Mouse (Mus musculus): ENCODE measurements around the gene Fas. TPM values are rescaled to one million over a fixed set of nuclear protein-coding genes. Genes with fewer than 3 reads are reported as not detected.

Fas gene
- polyA plus RNA-seq, 1 experiment from 2014 or later, result 5.5 TPM

GRCm38 (mm10) chr19:34256149-34256548, 34.3 kb upstream of the Fas start:
- WGBS, result 76% methylated on average over 5 of the region's 5 CpGs
- ATAC-seq (replicated peaks; ENCODE audit: insufficient number of reproducible peaks, insufficient read depth, low FRiP score, low read depth), result no peak
- Histone ChIP-seq H3K4me1 (replicated peaks) (peaks cover 2% of the 10 kb centered on the region), H3K9ac (no peak overlapping the region), H3K9me3 (replicated peaks) (no peaks in the 10 kb centered on the region), H3K27me3 (no peaks in the 10 kb centered on the region), H3K4me2 (no peak overlapping the region), H3K4me3 (no peak overlapping the region), H3K27ac (no peak overlapping the region), H3K36me3 (no peaks in the 10 kb centered on the region)

- no peaks in the 10 kb centered on the region for H3K27me3 ChIP-seq
- H3K9me3 ChIP-seq (replicated peaks), result no peaks in the 10 kb centered on the region
- H3K27ac ChIP-seq, result no peak overlapping the region
- H3K9ac ChIP-seq, result no peak overlapping the region
- no peak overlapping the region for H3K4me2 ChIP-seq
- no peak for ATAC-seq (replicated peaks; ENCODE audit: insufficient number of reproducible peaks, insufficient read depth, low FRiP score, low read depth)
- H3K36me3 ChIP-seq, result no peaks in the 10 kb centered on the region
- H3K4me1 ChIP-seq (replicated peaks), result peaks cover 2% of the 10 kb centered on the region
- H3K4me3 ChIP-seq, result no peak overlapping the region
- 53% methylated on average over 2 of the region's 2 CpGs for WGBS
These were observed 33.5 kb upstream of the Fas start for GRCm38 (mm10) chr19:34256936-34257335.

- Histone ChIP-seq H3K9ac (no peak overlapping the region), H3K9me3 (replicated peaks) (no peaks in the 10 kb centered on the region), H3K27ac (no peak overlapping the region), H3K4me3 (no peak overlapping the region), H3K36me3 (no peaks in the 10 kb centered on the region), H3K27me3 (no peaks in the 10 kb centered on the region), H3K4me2 (no peak overlapping the region), H3K4me1 (replicated peaks) (no peaks in the 10 kb centered on the region; the same call in none of the 2 replicates)
- no peak for ATAC-seq (replicated peaks; ENCODE audit: insufficient number of reproducible peaks, insufficient read depth, low FRiP score, low read depth)
- 78% methylated on average over 2 of the region's 2 CpGs for WGBS
These were observed 28.0 kb upstream of the Fas start for GRCm38 (mm10) chr19:34262273-34262974.

GRCm38 (mm10) chr19:34265604-34266193, 24.8 kb upstream of the Fas start:
- Histone ChIP-seq H3K4me2 (no peak overlapping the region), H3K4me1 (replicated peaks) (no peaks in the 10 kb centered on the region; the same call in none of the 2 replicates), H3K27ac (peak overlapping the region; percentile 64), H3K27me3 (no peaks in the 10 kb centered on the region), H3K36me3 (no peaks in the 10 kb centered on the region), H3K9me3 (replicated peaks) (no peaks in the 10 kb centered on the region), H3K9ac (no peak overlapping the region), H3K4me3 (no peak overlapping the region)
- WGBS, result 43% methylated on average over 5 of the region's 5 CpGs
- ATAC-seq (replicated peaks; ENCODE audit: insufficient number of reproducible peaks, insufficient read depth, low FRiP score, low read depth), result no peak; the same call in 1 of the 2 replicates

- Histone ChIP-seq H3K4me1 (replicated peaks) (no peaks in the 10 kb centered on the region; the same call in none of the 2 replicates), H3K9ac (no peak overlapping the region), H3K4me2 (no peak overlapping the region), H3K9me3 (replicated peaks) (no peaks in the 10 kb centered on the region), H3K27me3 (no peaks in the 10 kb centered on the region), H3K4me3 (no peak overlapping the region), H3K27ac (no peak overlapping the region), H3K36me3 (no peaks in the 10 kb centered on the region)
- WGBS, result 22% methylated on average over 1 of the region's 1 CpGs
- ATAC-seq (replicated peaks; ENCODE audit: insufficient number of reproducible peaks, insufficient read depth, low FRiP score, low read depth), result no peak
These were observed 21.5 kb upstream of the Fas start for GRCm38 (mm10) chr19:34268991-34269390.

- H3K4me3 ChIP-seq, result no peak overlapping the region
- H3K27ac ChIP-seq, result no peak overlapping the region
- WGBS, result 67% methylated on average over 11 of the region's 11 CpGs
- H3K9ac ChIP-seq, result no peak overlapping the region
- no peaks in the 10 kb centered on the region for H3K27me3 ChIP-seq
- no peaks in the 10 kb centered on the region for H3K36me3 ChIP-seq
- no peak overlapping the region for H3K4me2 ChIP-seq
- H3K9me3 ChIP-seq (replicated peaks), result no peaks in the 10 kb centered on the region
- no peaks in the 10 kb centered on the region; the same call in none of the 2 replicates for H3K4me1 ChIP-seq (replicated peaks)
- no peak for ATAC-seq (replicated peaks; ENCODE audit: insufficient number of reproducible peaks, insufficient read depth, low FRiP score, low read depth)
These were observed 20.2 kb upstream of the Fas start for GRCm38 (mm10) chr19:34270106-34270726.

GRCm38 (mm10) chr19:34270824-34271464, 19.5 kb upstream of the Fas start:
- Histone ChIP-seq H3K27ac (no peak overlapping the region), H3K36me3 (no peaks in the 10 kb centered on the region), H3K4me1 (replicated peaks) (no peaks in the 10 kb centered on the region; the same call in 1 of the 2 replicates), H3K9me3 (replicated peaks) (no peaks in the 10 kb centered on the region), H3K4me2 (no peak overlapping the region), H3K27me3 (no peaks in the 10 kb centered on the region), H3K9ac (no peak overlapping the region), H3K4me3 (no peak overlapping the region)
- no peak for ATAC-seq (replicated peaks; ENCODE audit: insufficient number of reproducible peaks, insufficient read depth, low FRiP score, low read depth)
- 86% methylated on average over 13 of the region's 13 CpGs for WGBS

GRCm38 (mm10) chr19:34273073-34273472, 17.4 kb upstream of the Fas start:
- Histone ChIP-seq H3K4me1 (replicated peaks) (no peaks in the 10 kb centered on the region), H3K9ac (no peak overlapping the region), H3K9me3 (replicated peaks) (no peaks in the 10 kb centered on the region), H3K27me3 (no peaks in the 10 kb centered on the region), H3K4me3 (no peak overlapping the region), H3K4me2 (no peak overlapping the region), H3K27ac (no peak overlapping the region), H3K36me3 (no peaks in the 10 kb centered on the region)
- ATAC-seq (replicated peaks; ENCODE audit: insufficient number of reproducible peaks, insufficient read depth, low FRiP score, low read depth), result no peak
- WGBS, result 98% methylated on average over 1 of the region's 1 CpGs

- Histone ChIP-seq H3K4me2 (no peak overlapping the region), H3K27ac (no peak overlapping the region), H3K9ac (no peak overlapping the region), H3K36me3 (no peaks in the 10 kb centered on the region), H3K27me3 (peaks cover 6% of the 10 kb centered on the region), H3K4me3 (no peak overlapping the region), H3K9me3 (replicated peaks) (no peaks in the 10 kb centered on the region), H3K4me1 (replicated peaks) (no peaks in the 10 kb centered on the region)
- no peak for ATAC-seq (replicated peaks; ENCODE audit: insufficient number of reproducible peaks, insufficient read depth, low FRiP score, low read depth)
- WGBS, result 77% methylated on average over 3 of the region's 3 CpGs
These were observed 12.4 kb upstream of the Fas start for GRCm38 (mm10) chr19:34278078-34278477.

- H3K9ac ChIP-seq, result no peak overlapping the region
- no peak overlapping the region for H3K4me3 ChIP-seq
- peaks cover 7% of the 10 kb centered on the region for H3K27me3 ChIP-seq
- ATAC-seq (replicated peaks; ENCODE audit: insufficient number of reproducible peaks, insufficient read depth, low FRiP score, low read depth), result no peak
- no peaks in the 10 kb centered on the region for H3K9me3 ChIP-seq (replicated peaks)
- WGBS, result 54% methylated on average over 6 of the region's 6 CpGs
- H3K4me2 ChIP-seq, result no peak overlapping the region
- no peak overlapping the region for H3K27ac ChIP-seq
- H3K4me1 ChIP-seq (replicated peaks), result peaks cover 5% of the 10 kb centered on the region; the same call in 1 of the 2 replicates
- H3K36me3 ChIP-seq, result no peaks in the 10 kb centered on the region
These were observed 6.9 kb upstream of the Fas start for GRCm38 (mm10) chr19:34283614-34284013.

GRCm38 (mm10) chr19:34284383-34284782, 6.1 kb upstream of the Fas start:
- Histone ChIP-seq H3K9me3 (replicated peaks) (no peaks in the 10 kb centered on the region), H3K4me3 (peak overlapping the region; percentile 18), H3K4me1 (replicated peaks) (peaks cover 5% of the 10 kb centered on the region; the same call in 1 of the 2 replicates), H3K4me2 (peak overlapping the region; percentile 43), H3K9ac (no peak overlapping the region), H3K36me3 (no peaks in the 10 kb centered on the region), H3K27ac (no peak overlapping the region), H3K27me3 (peaks cover 13% of the 10 kb centered on the region)
- ATAC-seq (replicated peaks; ENCODE audit: insufficient number of reproducible peaks, insufficient read depth, low FRiP score, low read depth), result no peak
- WGBS, result 45% methylated on average over 10 of the region's 10 CpGs
